Mouse (Mus musculus) stomach, postnatal 0 days (tissue): ENCODE results near the gene Erich6. TPM values are rescaled to one million over a fixed set of nuclear protein-coding genes. Genes with fewer than 3 reads are reported as not detected.

ENCODE experiments used
- ATAC-seq: fragments of 200-750 bp; cut with Nextera tagmentation; 2 replicates; pipeline ENCODE4 v1.8.0; 2017; ENCODE audit not compliant: low FRiP score, low TSS enrichment
- DNase-seq: peaks from one replicate; pipeline ENCODE4 v3.0.0-alpha.2; 2016; ENCODE audit warnings: low spot score
- H3K27ac ChIP-seq: fragments of 300-500 bp; sonication (generic); replicated peaks from 2 replicates; pipeline ENCODE4 v1.5.1; 2014; ENCODE audit warnings: mild to moderate bottlenecking, control low read depth
- H3K27me3 ChIP-seq: fragments of 300-500 bp; sonication (generic); 2 replicates; pipeline ENCODE4 v1.6.1; 2014; ENCODE audit warnings: low read length; ENCODE audit not compliant: control insufficient read depth, insufficient read depth
- H3K36me3 ChIP-seq: fragments of 300-500 bp; sonication (generic); 2 replicates; pipeline ENCODE4 v1.6.1; 2014; ENCODE audit warnings: low read length, mixed read lengths; ENCODE audit not compliant: control insufficient read depth, insufficient read depth
- H3K4me1 ChIP-seq: fragments of 300-500 bp; sonication (generic); replicated peaks from 2 replicates; pipeline ENCODE4 v1.6.1; 2014; ENCODE audit warnings: antibody characterized with exemption; ENCODE audit not compliant: control insufficient read depth, insufficient read depth
- H3K4me2 ChIP-seq: fragments of 300-500 bp; sonication (generic); replicated peaks from 2 replicates; pipeline ENCODE4 v1.6.1; 2014; ENCODE audit warnings: low read depth, mild to moderate bottlenecking, control low read depth, moderate library complexity
- H3K4me3 ChIP-seq: fragments of 300-500 bp; sonication (generic); 2 replicates; pipeline ENCODE4 v1.5.1; 2014; ENCODE audit warnings: low read depth, low read length, control low read depth
- H3K9ac ChIP-seq: fragments of 300-500 bp; sonication (generic); 2 replicates; pipeline ENCODE4 v1.6.1; 2014; ENCODE audit warnings: mild to moderate bottlenecking, low read length, control low read depth, mixed read lengths
- H3K9me3 ChIP-seq: fragments of 300-500 bp; sonication (generic); 2 replicates; pipeline ENCODE4 v1.6.1; 2016; ENCODE audit warnings: low read length; ENCODE audit not compliant: control insufficient read depth
- CTCF ChIP-seq: IDR thresholded peaks from 2 replicates; pipeline ENCODE4 v1.5.1; 2016; ENCODE audit warnings: antibody characterized with exemption, low read depth, mild to moderate bottlenecking, moderate library complexity
- EP300 ChIP-seq: optimal IDR thresholded peaks from 2 replicates; pipeline ENCODE3; 2016; ENCODE audit warnings: antibody characterized with exemption
- WGBS: fragments of 180-500 bp; shearing (Covaris S2); extraction: QIAGEN DNeasy Blood & Tissue Kit; methylation state at CpG from one replicate; pipeline ENCODE4 v1.1.7; 2014; 5-methylcytosine and 5-hydroxymethylcytosine counted together
- polyA plus RNA-seq: library from polyadenylated mRNA; unstranded; fragments of >200 nt; fragmentation: Nextera tagmentation; extraction: Ambion mirVana; gene quantifications from 2 replicates; pipeline ENCODE4 v1.2.1, GENCODE M21; 2015

The Erich6 gene
- polyA plus RNA-seq, 1 experiment from 2014 or later: 0.04 TPM

- Histone ChIP-seq H3K4me1 (no peaks in the 10 kb centered on the region), H3K36me3 (peaks cover 5% of the 10 kb centered on the region; the same call in 1 of the 2 replicates), H3K4me3 (no peak overlapping the region), H3K4me2 (no peak overlapping the region), H3K9ac (no peak overlapping the region), H3K9me3 (no peaks in the 10 kb centered on the region), H3K27me3 (no peaks in the 10 kb centered on the region), H3K27ac (no peak overlapping the region)
- TF ChIP-seq CTCF: no peak
- TF ChIP-seq EP300: no peak
- 62% methylated on average over 5 of the region's 5 CpGs for WGBS
- DNase-seq (peak; percentile 23), ATAC-seq (peak; percentile 68; the same call in 1 of the 2 replicates)
Observed at GRCm38 (mm10) chr3:58582788-58583426, 54.1 kb downstream of the Erich6 start.

- Histone ChIP-seq H3K9me3 (no peaks in the 10 kb centered on the region), H3K36me3 (peaks cover 5% of the 10 kb centered on the region; the same call in 1 of the 2 replicates), H3K27ac (no peak overlapping the region), H3K4me3 (no peak overlapping the region), H3K4me1 (no peaks in the 10 kb centered on the region), H3K4me2 (no peak overlapping the region), H3K27me3 (no peaks in the 10 kb centered on the region), H3K9ac (no peak overlapping the region)
- 70% methylated on average over 5 of the region's 5 CpGs for WGBS
- DNase-seq (no peak), ATAC-seq (no peak)
- TF ChIP-seq CTCF: no peak
- no peak for TF ChIP-seq EP300
Observed at GRCm38 (mm10) chr3:58582297-58582696, 54.7 kb downstream of the Erich6 start.

GRCm38 (mm10) chr3:58581530-58581929, 55.5 kb downstream of the Erich6 start:
- Histone ChIP-seq H3K27ac (no peak overlapping the region), H3K4me2 (no peak overlapping the region), H3K4me1 (no peaks in the 10 kb centered on the region), H3K9ac (no peak overlapping the region), H3K36me3 (peaks cover 5% of the 10 kb centered on the region; the same call in 1 of the 2 replicates), H3K4me3 (no peak overlapping the region), H3K9me3 (no peaks in the 10 kb centered on the region), H3K27me3 (no peaks in the 10 kb centered on the region)
- ATAC-seq (no peak), DNase-seq (no peak)
- TF ChIP-seq EP300: no peak
- TF ChIP-seq CTCF: no peak
- 72% methylated on average over 4 of the region's 4 CpGs for WGBS

- Histone ChIP-seq H3K27ac (no peak overlapping the region; the same call in 1 of the 2 replicates), H3K9me3 (no peaks in the 10 kb centered on the region), H3K4me2 (peak overlapping the region; percentile 29), H3K4me3 (peak overlapping the region; percentile 98), H3K36me3 (peaks cover 5% of the 10 kb centered on the region; the same call in 1 of the 2 replicates), H3K27me3 (no peaks in the 10 kb centered on the region), H3K4me1 (no peaks in the 10 kb centered on the region), H3K9ac (peak overlapping the region; percentile 99)
- TF ChIP-seq EP300 (no peak), CTCF (no peak)
- DNase-seq (no peak), ATAC-seq (no peak)
- WGBS: 6% methylated on average over 8 of the region's 8 CpGs
Observed at GRCm38 (mm10) chr3:58577506-58578050, 59.4 kb downstream of the Erich6 start.

GRCm38 (mm10) chr3:58577067-58577503, 59.9 kb downstream of the Erich6 start:
- no peaks in the 10 kb centered on the region for H3K4me1 ChIP-seq
- H3K27ac ChIP-seq: peak overlapping the region; percentile 100
- peak overlapping the region; percentile 99 for H3K9ac ChIP-seq
- DNase-seq (peak; percentile 60), ATAC-seq (peak; percentile 86)
- no peaks in the 10 kb centered on the region for H3K27me3 ChIP-seq
- 0% methylated on average over 27 of the region's 36 CpGs for WGBS
- H3K36me3 ChIP-seq: peaks cover 5% of the 10 kb centered on the region; the same call in 1 of the 2 replicates
- H3K4me3 ChIP-seq: peak overlapping the region; percentile 98
- H3K9me3 ChIP-seq: no peaks in the 10 kb centered on the region
- no peak for TF ChIP-seq EP300
- TF ChIP-seq CTCF: no peak; the same call in 1 of the 2 replicates
- H3K4me2 ChIP-seq: peak overlapping the region; percentile 29
